Mouse (Mus musculus) lung, adult 18-20 months (tissue): ENCODE measurements around the gene Atp5l.
"Not testable (repeated sequence)": the region's sequence is repeated elsewhere in the genome, so short reads cannot be mapped to it uniquely, and the experiment has no call there.

Experiments
- DNase-seq, 2 experiments: peaks; one replicate each; pipeline ENCODE4 v3.0.0; 2022; ENCODE audit warnings: mixed read lengths in 2 of 2

Atp5l gene

GRCm38 (mm10) chr9:44920374-44921122 is at the start of gene Atp5l:
Atp5l (minus strand) TSS chr9:44920742.
- DNase-seq = peak; percentile 85 to 90

GRCm38 (mm10) chr9:44969450-44969849 is 48.9 kb upstream of the Atp5l start:
- no peak for DNase-seq

- not testable (repeated sequence) for DNase-seq
These were observed 47.2 kb upstream of the Atp5l start for GRCm38 (mm10) chr9:44967763-44968162.

GRCm38 (mm10) chr9:44966815-44967242 is 46.3 kb upstream of the Atp5l start:
- peak; percentile 84 to 88 for DNase-seq

GRCm38 (mm10) chr9:44965833-44966466 is 45.4 kb upstream of the Atp5l start:
- no peak for DNase-seq

- DNase-seq = peak; percentile 98 to 99
These were observed 44.7 kb upstream of the Atp5l start, which contains the start of gene Ube4a for GRCm38 (mm10) chr9:44965126-44965832. Ube4a (minus strand) TSS chr9:44965600.

GRCm38 (mm10) chr9:44954432-44954831 is 33.9 kb upstream of the Atp5l start:
- no peak for DNase-seq

- DNase-seq = no peak
These were observed 27.3 kb upstream of the Atp5l start for GRCm38 (mm10) chr9:44947836-44948235.

- DNase-seq = peak; percentile 15 to 19
These were observed 25.7 kb upstream of the Atp5l start for GRCm38 (mm10) chr9:44946185-44946695.

- DNase-seq = no peak
These were observed 21.9 kb upstream of the Atp5l start for GRCm38 (mm10) chr9:44942421-44942820.

- no peak for DNase-seq
These were observed 21.2 kb upstream of the Atp5l start for GRCm38 (mm10) chr9:44941756-44942155.

- DNase-seq = no peak
These were observed 1.0 kb upstream of the Atp5l start for GRCm38 (mm10) chr9:44921543-44921942.

GRCm38 (mm10) chr9:44921123-44921468 is 554 bp upstream of the Atp5l start:
- peak in 1 of 2 experiments; percentile 75 for DNase-seq

GRCm38 (mm10) chr9:44919606-44920005 is 936 bp downstream of the Atp5l start:
- no peak for DNase-seq

GRCm38 (mm10) chr9:44916196-44916595 is 4.3 kb downstream of the Atp5l start:
- peak; percentile 15 to 28 for DNase-seq

GRCm38 (mm10) chr9:44914706-44915105 is 5.8 kb downstream of the Atp5l start:
- no peak for DNase-seq

GRCm38 (mm10) chr9:44911365-44911764 is 9.2 kb downstream of the Atp5l start:
- DNase-seq = no peak

- DNase-seq = peak in 1 of 2 experiments; percentile 26
These were observed 14.9 kb downstream of the Atp5l start for GRCm38 (mm10) chr9:44905620-44906019.

GRCm38 (mm10) chr9:44904964-44905363 is 15.6 kb downstream of the Atp5l start:
- peak; percentile 32 to 44 for DNase-seq

- DNase-seq = no peak
These were observed 16.7 kb downstream of the Atp5l start for GRCm38 (mm10) chr9:44903856-44904255.

GRCm38 (mm10) chr9:44900402-44900801 is 20.1 kb downstream of the Atp5l start:
- DNase-seq = no peak

- no peak for DNase-seq
These were observed 20.8 kb downstream of the Atp5l start for GRCm38 (mm10) chr9:44899716-44900115.

- DNase-seq = no peak
These were observed 23.5 kb downstream of the Atp5l start for GRCm38 (mm10) chr9:44897024-44897423.
